Mouse (Mus musculus): ENCODE results near the gene Adgrf3.

DNA sequence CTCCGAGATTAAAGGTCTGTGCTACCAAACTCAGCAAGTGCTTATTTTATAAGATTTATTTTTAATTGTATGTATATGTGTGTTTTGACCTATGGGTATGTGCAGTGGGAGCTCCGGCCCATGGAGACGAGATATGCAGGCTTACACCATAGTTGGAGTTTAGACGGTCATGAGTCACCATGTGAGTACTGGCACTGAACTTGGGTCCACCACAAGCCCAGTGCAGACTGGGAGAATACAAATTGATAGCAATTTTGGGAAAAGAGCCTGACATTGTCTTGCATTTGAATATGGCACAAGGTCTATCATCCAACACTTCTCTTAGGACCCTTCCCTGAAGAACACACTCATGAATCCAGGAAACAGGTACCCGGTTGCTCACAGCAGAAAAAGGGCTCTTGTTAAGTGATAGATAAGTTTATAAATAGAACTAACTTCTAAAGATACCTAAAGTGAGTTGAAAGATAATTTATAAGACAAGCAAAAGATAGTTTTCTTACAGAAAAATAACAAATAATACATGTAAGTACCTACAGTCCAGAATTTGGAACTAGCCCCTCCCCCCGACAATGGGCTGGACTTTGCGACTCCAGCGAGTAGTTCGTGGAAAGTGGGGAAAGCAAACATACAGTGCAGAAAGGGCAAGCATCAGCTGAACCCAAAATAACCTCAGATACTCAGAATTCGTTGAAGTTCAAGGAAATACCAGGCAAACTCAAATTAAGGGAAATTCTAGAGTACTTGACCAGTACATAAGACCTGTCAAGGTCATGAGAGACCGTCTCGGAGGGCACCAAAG, 17.6 kb downstream of the Adgrf3 start:
- TF ChIP-seq POLR2A (IDR thresholded peaks at IDR 0.05; ENCODE audit: borderline replicate concordance, insufficient read depth, low read length) (no peak), CTCF (IDR thresholded peaks at IDR 0.05; ENCODE audit: borderline replicate concordance, insufficient read depth, low read depth, low read length) (no peak)
